Mouse (Mus musculus): ENCODE measurements around the gene Clgn. TPM values are rescaled to one million over a fixed set of nuclear protein-coding genes. Genes with fewer than 3 reads are reported as not detected.

Clgn gene
- polyA plus RNA-seq (2017; shearing (Covaris generic)) = 0.17 TPM

GRCm38 (mm10) chr8:83389316-83390005 lies at the start of gene Clgn:
TSS of gene Clgn (plus strand) at chr8:83389867.

GRCm38 (mm10) chr8:83348263-83348662 lies 41.4 kb upstream of the Clgn start, which contains the start of gene Mgat4d:
TSS of gene Mgat4d (plus strand) at chr8:83348471.

DNA sequence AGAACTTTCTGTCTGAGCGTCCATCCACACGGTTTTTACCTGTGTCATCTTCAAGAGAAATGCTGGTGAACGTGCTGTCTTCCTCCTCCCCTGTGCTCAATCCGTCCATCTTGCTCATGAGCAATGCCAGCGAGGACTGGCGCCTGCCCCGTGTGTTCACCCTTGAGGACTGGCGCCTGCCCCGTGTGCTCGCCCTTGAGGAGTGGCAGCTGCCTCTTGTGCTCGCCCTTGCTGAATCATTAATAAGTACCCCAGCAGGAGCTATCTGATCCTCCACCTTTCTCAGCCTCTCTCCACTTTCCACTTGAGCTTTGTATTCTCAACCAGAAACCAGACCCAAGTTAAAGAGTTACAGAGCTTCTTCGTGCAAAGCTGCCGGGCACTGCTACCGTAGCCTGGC lies 68.6 kb downstream of the Clgn start, which contains the start of gene Scoc:
Gene Scoc, minus strand, starts transcription at position 170 of the 400 bp plus-strand sequence.

Other genes with a start within 250 kb of the Clgn start
- 0.35 TPM for gene Tbc1d9, start 224.5 kb upstream of the Clgn start, polyA plus RNA-seq (2017; shearing (Covaris generic))
- gene Gm10645, start 223.7 kb upstream of the Clgn start, polyA plus RNA-seq (2017; shearing (Covaris generic)) = not detected
- gene Ucp1, start 99.5 kb upstream of the Clgn start, polyA plus RNA-seq (2017; shearing (Covaris generic)) = not detected
- 15.6 TPM for gene Elmod2, start 57.4 kb upstream of the Clgn start, polyA plus RNA-seq (2017; shearing (Covaris generic))
- not detected for gene Mgat4d, start 41.4 kb upstream of the Clgn start, polyA plus RNA-seq (2017; shearing (Covaris generic))
- 27.8 TPM for gene Scoc, start 68.5 kb downstream of the Clgn start, polyA plus RNA-seq (2017; shearing (Covaris generic))
- gene Olfr370, start 145.9 kb downstream of the Clgn start, polyA plus RNA-seq (2017; shearing (Covaris generic)) = not detected
- 283 TPM for gene Ndufb7, start 176.8 kb downstream of the Clgn start, polyA plus RNA-seq (2017; shearing (Covaris generic))
- gene Tecr, start 218.1 kb downstream of the Clgn start, polyA plus RNA-seq (2017; shearing (Covaris generic)) = 480 TPM
- gene Dnajb1, start 218.3 kb downstream of the Clgn start, polyA plus RNA-seq (2017; shearing (Covaris generic)) = 128 TPM

Data from activated CD4-positive, CD25-positive, alpha-beta regulatory T cell, adult 9 weeks (primary cell).